Mouse (Mus musculus) cerebellum, adult 11 months (tissue): ENCODE measurements around the gene Camk1g.

Source experiments
- DNase-seq: peaks from one replicate; pipeline ENCODE4 v3.0.0; 2022

Gene Camk1g

GRCm38 (mm10) chr1:193370096-193370495 lies at the start of gene Camk1g:
TSS of gene Camk1g (minus strand) at chr1:193370298.
- no peak for DNase-seq

GRCm38 (mm10) chr1:193419168-193419567 lies 49.1 kb upstream of the Camk1g start:
- DNase-seq = no peak

- DNase-seq = no peak
Measured at GRCm38 (mm10) chr1:193418656-193419055, 48.6 kb upstream of the Camk1g start.

GRCm38 (mm10) chr1:193414067-193414466 lies 44.0 kb upstream of the Camk1g start:
- no peak for DNase-seq

GRCm38 (mm10) chr1:193413368-193414000 lies 43.4 kb upstream of the Camk1g start:
- no peak for DNase-seq

GRCm38 (mm10) chr1:193407487-193407886 lies 37.4 kb upstream of the Camk1g start:
- no peak for DNase-seq

GRCm38 (mm10) chr1:193406059-193406642 lies 36.1 kb upstream of the Camk1g start:
- DNase-seq = no peak

GRCm38 (mm10) chr1:193401695-193402094 lies 31.6 kb upstream of the Camk1g start:
- no peak for DNase-seq

- no peak for DNase-seq
Measured at GRCm38 (mm10) chr1:193400348-193400747, 30.2 kb upstream of the Camk1g start.

GRCm38 (mm10) chr1:193398728-193399437 lies 28.8 kb upstream of the Camk1g start:
- no peak for DNase-seq

- DNase-seq = no peak
Measured at GRCm38 (mm10) chr1:193397109-193397508, 27.0 kb upstream of the Camk1g start.

GRCm38 (mm10) chr1:193392266-193392665 lies 22.2 kb upstream of the Camk1g start:
- no peak for DNase-seq

GRCm38 (mm10) chr1:193390004-193390403 lies 19.9 kb upstream of the Camk1g start:
- DNase-seq = no peak

GRCm38 (mm10) chr1:193389505-193389904 lies 19.4 kb upstream of the Camk1g start:
- no peak for DNase-seq

GRCm38 (mm10) chr1:193387241-193387640 lies 17.1 kb upstream of the Camk1g start:
- DNase-seq = peak; percentile 35

- peak; percentile 94 for DNase-seq
Measured at GRCm38 (mm10) chr1:193386136-193386535, 16.0 kb upstream of the Camk1g start.

- peak; percentile 58 for DNase-seq
Measured at GRCm38 (mm10) chr1:193382841-193383462, 12.9 kb upstream of the Camk1g start.

GRCm38 (mm10) chr1:193382435-193382834 lies 12.3 kb upstream of the Camk1g start:
- no peak for DNase-seq

GRCm38 (mm10) chr1:193381597-193382404 lies 11.7 kb upstream of the Camk1g start:
- no peak for DNase-seq

GRCm38 (mm10) chr1:193380877-193381276 lies 10.8 kb upstream of the Camk1g start:
- DNase-seq = no peak

- DNase-seq = no peak
Measured at GRCm38 (mm10) chr1:193379634-193380033, 9.5 kb upstream of the Camk1g start.

GRCm38 (mm10) chr1:193376478-193377134 lies 6.5 kb upstream of the Camk1g start:
- peak; percentile 56 for DNase-seq
